Mouse (Mus musculus) cerebellum, adult 2 months (tissue): ENCODE data around the gene Fcer2a.

Experiments used
- CTCF ChIP-seq: fragments of 200-500 bp; IDR thresholded peaks from 2 replicates; pipeline ENCODE4 v1.5.1; 2011; ENCODE audit warnings: low read depth, mild to moderate bottlenecking, control low read depth, low read length, moderate library complexity, borderline replicate concordance; ENCODE audit not compliant: insufficient read depth
- POLR2A ChIP-seq: fragments of 200-500 bp; IDR thresholded peaks from 2 replicates; pipeline ENCODE4 v1.6.1; 2011; ENCODE audit warnings: low read length, control low read depth, borderline replicate concordance; ENCODE audit not compliant: insufficient read depth

DNA sequence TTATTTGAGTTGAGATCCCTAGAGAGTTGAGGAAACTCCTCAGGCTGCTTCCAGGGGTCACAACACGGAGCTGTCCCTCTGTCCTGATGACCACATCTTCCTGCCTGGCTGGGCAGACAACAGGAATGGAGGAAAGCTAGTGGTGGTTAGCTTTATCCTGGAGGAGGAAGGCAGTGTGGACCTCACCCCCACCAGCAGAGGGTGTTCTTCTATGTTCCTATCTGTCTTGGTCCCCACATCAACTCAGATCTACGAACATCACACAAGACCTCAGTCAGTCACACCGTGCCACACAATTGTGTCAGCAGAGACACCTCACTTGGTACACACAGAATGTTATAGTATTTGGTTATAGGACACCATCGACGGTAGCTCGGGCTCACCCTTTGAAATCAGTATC lies 6.4 kb downstream of the Fcer2a start:
- TF ChIP-seq CTCF (no peak), POLR2A (no peak)
